Mouse (Mus musculus) colon, adult 2 months (tissue): ENCODE measurements around the gene Ushbp1. TPM values are rescaled to one million over a fixed set of nuclear protein-coding genes. Genes with fewer than 3 reads are reported as not detected.

Source experiments
- polyA plus RNA-seq: library from polyadenylated mRNA; depleted of rRNA; stranded (reverse); fragments of >200 nt; gene quantifications from 2 replicates; pipeline ENCODE4 v1.2.3, GENCODE M21; 2012; rRNA removed

The Ushbp1 gene
- 9.9 and 11.4 TPM in 2 replicates for polyA plus RNA-seq

DNA sequence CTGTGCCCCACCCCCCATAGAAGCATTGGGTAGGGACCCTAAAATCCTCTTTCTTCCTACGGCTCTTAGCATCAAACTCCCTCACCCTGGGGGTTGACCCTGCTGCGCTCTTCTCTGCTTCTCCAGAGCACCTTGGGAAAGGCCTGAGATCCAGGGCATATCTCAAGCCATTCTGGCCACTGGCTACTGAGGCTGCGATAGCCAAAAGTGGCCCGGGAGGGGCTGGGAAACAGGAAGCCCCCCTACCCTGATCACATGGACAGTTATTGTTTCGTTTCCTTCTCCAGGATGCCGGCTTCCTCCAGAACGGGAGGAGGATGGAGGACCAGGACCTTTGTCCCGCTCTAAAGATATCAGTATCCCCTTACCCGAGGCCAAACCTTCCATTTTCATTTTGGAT lies at the start of gene Ushbp1:
Gene Ushbp1, minus strand, starts transcription at position 174 of the 400 bp plus-strand sequence.

DNA sequence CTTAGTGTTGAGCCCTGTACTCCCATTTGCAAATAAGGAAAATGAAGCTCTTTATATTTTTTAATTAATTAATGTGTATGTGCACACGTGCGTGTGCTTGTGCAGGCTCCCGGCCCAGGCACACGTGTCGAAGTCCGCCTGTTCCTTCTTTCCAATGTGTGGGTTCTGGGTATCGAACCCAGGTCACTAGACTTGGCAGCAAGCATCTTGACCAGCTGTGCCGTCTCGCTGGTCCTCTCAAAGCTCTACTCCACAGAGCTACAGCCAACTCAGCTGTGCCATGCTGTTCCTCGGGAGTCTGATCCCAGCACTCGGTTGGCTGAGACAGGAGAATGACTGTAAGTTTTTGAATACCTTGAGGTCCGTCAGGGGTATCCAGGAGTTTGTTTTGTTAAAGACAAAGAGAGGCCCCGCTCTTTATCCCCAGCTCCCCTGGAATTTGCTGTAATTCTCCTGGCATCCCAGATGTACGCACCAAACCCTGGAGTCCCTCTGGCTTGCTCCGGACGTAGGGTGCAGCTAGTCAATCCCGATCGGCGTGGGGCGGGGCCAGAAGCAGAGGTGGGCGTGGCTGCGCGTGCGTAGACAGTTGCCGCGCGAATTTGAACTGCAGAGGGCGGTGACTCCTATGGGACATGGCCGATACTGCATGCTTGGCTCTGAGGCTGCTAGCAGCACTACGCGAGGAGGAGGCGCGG lies 9.9 kb upstream of the Ushbp1 start, which contains the start of gene Ankle1:
Gene Ankle1, plus strand, starts transcription at position 610 of the 698 bp plus-strand sequence.

DNA sequence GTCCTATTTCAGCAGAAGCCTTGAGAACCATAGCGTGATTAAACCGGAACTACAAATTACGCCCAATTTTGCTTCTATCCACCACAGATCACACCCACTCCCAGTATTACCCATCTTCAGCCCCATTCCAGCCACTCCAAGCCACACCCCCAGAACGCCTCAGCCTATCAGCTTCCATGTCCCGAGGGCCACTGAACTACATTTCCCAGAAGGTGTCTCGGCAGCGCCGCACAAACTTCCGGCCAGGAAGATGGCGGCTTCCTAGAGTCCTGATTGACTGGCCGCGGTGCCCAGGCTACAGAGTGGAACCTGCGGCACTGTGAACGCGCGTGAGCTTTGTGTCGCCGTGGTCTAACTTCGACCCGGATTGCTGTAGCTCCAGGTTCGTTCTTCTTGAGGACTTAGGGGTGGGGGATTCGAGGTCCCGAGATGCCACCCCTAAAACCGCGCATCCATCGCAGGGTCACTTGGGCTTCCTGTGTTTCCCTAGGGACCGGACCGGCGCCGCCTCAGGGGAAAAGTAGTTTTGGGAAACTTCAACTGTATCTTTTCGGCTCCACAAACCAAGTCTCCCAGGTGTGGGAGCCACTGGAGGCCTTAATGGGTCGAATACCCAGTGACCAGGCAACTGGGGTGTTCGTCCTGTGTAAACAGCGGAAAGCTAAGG lies 1.2 kb upstream of the Ushbp1 start, which contains the start of gene Babam1:
Gene Babam1, plus strand, starts transcription at position 223 of the 667 bp plus-strand sequence.

DNA sequence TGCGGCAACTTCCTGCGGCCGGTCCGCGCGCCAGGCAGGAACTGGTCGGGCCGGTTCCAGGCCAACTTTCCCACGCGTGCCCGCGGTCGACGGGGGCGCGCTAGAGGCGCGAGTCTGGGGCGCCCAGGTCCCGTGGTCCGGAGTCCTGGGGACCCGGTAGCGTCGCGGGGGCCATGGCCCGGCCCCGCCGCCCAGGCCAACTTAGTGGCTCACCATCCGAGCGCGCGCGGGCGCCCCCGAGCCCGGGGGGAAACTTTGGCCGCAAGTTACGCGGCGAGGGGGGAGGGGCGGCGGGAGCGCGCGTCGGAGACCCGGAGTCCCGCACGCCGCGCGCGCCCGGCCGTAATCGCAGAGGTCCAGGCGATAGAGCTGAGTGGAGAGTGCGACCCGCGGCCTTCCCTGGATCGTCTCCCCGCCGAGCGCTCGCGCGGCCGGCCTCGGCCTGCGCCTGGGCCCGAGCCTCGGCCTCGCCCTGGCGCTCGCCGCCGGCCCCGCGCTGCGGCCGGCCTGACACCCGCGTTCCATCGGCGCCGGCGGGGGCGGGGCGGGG lies 14.1 kb downstream of the Ushbp1 start, which contains the start of gene Nr2f6:
Gene Nr2f6, minus strand, starts transcription at position 540 of the 550 bp plus-strand sequence.

GRCm38 (mm10) chr8:71371236-71371848 lies 24.3 kb downstream of the Ushbp1 start, which contains the start of gene Ocel1:
Gene Ocel1, plus strand, starts transcription at chr8:71371298.

DNA sequence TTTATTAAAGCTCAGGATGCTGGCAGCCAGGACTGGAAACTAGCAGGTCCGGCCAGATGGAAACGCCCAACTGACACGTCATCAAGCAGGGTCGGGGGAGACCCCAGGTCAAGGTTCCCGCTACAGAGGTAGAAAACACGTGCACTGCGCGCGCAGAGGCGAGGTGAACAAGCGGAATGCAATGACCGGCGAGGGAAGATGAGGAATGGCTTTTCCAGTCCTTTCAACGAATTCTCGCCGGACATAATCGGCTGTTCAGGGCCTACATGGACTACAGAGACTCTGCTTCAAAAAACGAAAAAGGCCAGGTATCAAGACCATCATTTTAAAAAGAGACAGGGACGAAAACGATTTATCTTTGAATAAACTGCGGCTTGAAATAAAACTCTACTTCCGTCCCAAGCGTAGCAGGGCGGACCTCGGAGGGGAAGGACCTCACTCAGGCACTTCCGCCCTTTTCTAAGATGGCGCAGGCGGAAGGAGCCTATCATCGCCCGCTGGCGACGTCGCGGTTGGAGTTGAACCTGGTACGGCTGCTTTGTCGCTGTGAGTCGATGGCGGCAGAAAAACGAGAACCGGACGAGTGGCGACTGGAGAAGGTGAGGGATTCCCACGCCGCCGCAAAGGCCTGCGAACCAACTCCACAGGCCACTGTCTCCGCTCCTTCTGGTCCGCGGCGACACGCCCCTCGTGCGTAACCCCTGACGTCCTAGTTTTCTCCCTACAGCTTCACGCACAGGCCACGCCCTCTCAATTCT lies 28.7 kb downstream of the Ushbp1 start, which contains the start of gene Use1:
Gene Use1, plus strand, starts transcription at position 78 of the 758 bp plus-strand sequence.

Other genes with a start within 250 kb of the Ushbp1 start
- 22.6 and 30.1 TPM in 2 replicates for gene Myo9b, start 123.1 kb downstream of the Ushbp1 start, polyA plus RNA-seq
- 8.7 and 9.1 TPM in 2 replicates for gene Haus8, start 122.9 kb downstream of the Ushbp1 start, polyA plus RNA-seq
- 119 and 126 TPM in 2 replicates for gene Use1, start 29.0 kb downstream of the Ushbp1 start, polyA plus RNA-seq
- gene Ocel1, start 24.5 kb downstream of the Ushbp1 start, polyA plus RNA-seq, result 27.3 and 51.2 TPM in 2 replicates
- 411 and 497 TPM in 2 replicates for gene Nr2f6, start 13.8 kb downstream of the Ushbp1 start, polyA plus RNA-seq
- 137 and 140 TPM in 2 replicates for gene Babam1, start 1.1 kb upstream of the Ushbp1 start, polyA plus RNA-seq
- 20.1 and 26.5 TPM in 2 replicates for gene Ankle1, start 10.2 kb upstream of the Ushbp1 start, polyA plus RNA-seq
- gene Abhd8, start 67.9 kb upstream of the Ushbp1 start, polyA plus RNA-seq, result 48.1 and 60.2 TPM in 2 replicates
- 177 and 193 TPM in 2 replicates for gene Mrpl34, start 69.2 kb upstream of the Ushbp1 start, polyA plus RNA-seq
- 91.4 and 116 TPM in 2 replicates for gene Dda1, start 73.4 kb upstream of the Ushbp1 start, polyA plus RNA-seq
- gene Ano8, start 90.2 kb upstream of the Ushbp1 start, polyA plus RNA-seq, result 26.9 and 33.6 TPM in 2 replicates
- 41.9 and 45.0 TPM in 2 replicates for gene Gtpbp3, start 92.3 kb upstream of the Ushbp1 start, polyA plus RNA-seq
- 241 and 256 TPM in 2 replicates for gene Plvap, start 116.0 kb upstream of the Ushbp1 start, polyA plus RNA-seq
- gene Ccdc194, start 129.9 kb upstream of the Ushbp1 start, polyA plus RNA-seq, result not detected in 2 replicates
- 152 and 173 TPM in 2 replicates for gene Bst2, start 141.7 kb upstream of the Ushbp1 start, polyA plus RNA-seq
- 211 and 221 TPM in 2 replicates for gene Mvb12a, start 147.1 kb upstream of the Ushbp1 start, polyA plus RNA-seq
- 0.60 and 1.3 TPM in 2 replicates for gene Tmem221, start 163.1 kb upstream of the Ushbp1 start, polyA plus RNA-seq
- gene Nxnl1, start 170.8 kb upstream of the Ushbp1 start, polyA plus RNA-seq, result not detected in 2 replicates
- gene Slc27a1, start 173.1 kb upstream of the Ushbp1 start, polyA plus RNA-seq, result 99.3 and 110 TPM in 2 replicates
- 232 and 268 TPM in 2 replicates for gene Pgls, start 196.4 kb upstream of the Ushbp1 start, polyA plus RNA-seq
- 6.0 and 7.6 TPM in 2 replicates for gene Fam129c, start 201.8 kb upstream of the Ushbp1 start, polyA plus RNA-seq
- gene Colgalt1, start 215.2 kb upstream of the Ushbp1 start, polyA plus RNA-seq, result 120 and 129 TPM in 2 replicates